Mouse (Mus musculus) adrenal gland, postnatal 4 days (tissue): ENCODE measurements at regions not wholly inside any gene's neighbourhood (a gene's known extent, or its start where the extent isn't known, plus 50 kb on each side); places are given as distances from the start of the nearest gene placed in this dataset.

Experiments used
- DNase-seq, 2 experiments: peaks; one replicate each; pipeline ENCODE4 v3.0.0; 2021 to 2022; ENCODE audit warnings: low spot score in 2 of 2, mixed read lengths in 2 of 2

- no peak for DNase-seq
Measured at GRCm38 (mm10) chr6:51701253-51702020, 177.7 kb downstream of the Snx10 start.

GRCm38 (mm10) chr6:51702456-51703171, 178.9 kb downstream of the Snx10 start:
- no peak for DNase-seq

GRCm38 (mm10) chr6:51708011-51708410, 184.3 kb downstream of the Snx10 start:
- no peak for DNase-seq

GRCm38 (mm10) chr6:51708668-51709339, 185.1 kb downstream of the Snx10 start:
- no peak for DNase-seq

GRCm38 (mm10) chr6:51709340-51710067, 185.8 kb downstream of the Snx10 start:
- no peak for DNase-seq

- no peak for DNase-seq
Measured at GRCm38 (mm10) chr6:51710153-51710552, 186.5 kb downstream of the Snx10 start.

- peak in 1 of 2 experiments; percentile 29 for DNase-seq
Measured at GRCm38 (mm10) chr6:51710926-51711615, 187.4 kb downstream of the Snx10 start.

- DNase-seq, result no peak
Measured at GRCm38 (mm10) chr6:51711616-51711970, 187.9 kb downstream of the Snx10 start.

- DNase-seq, result no peak
Measured at GRCm38 (mm10) chr6:51715158-51715840, 191.6 kb downstream of the Snx10 start.

GRCm38 (mm10) chr6:51717386-51717785, 193.7 kb downstream of the Snx10 start:
- no peak for DNase-seq

- no peak for DNase-seq
Measured at GRCm38 (mm10) chr6:51720705-51721104, 197.0 kb downstream of the Snx10 start.

GRCm38 (mm10) chr6:51723053-51723452, 199.4 kb downstream of the Snx10 start:
- no peak for DNase-seq

GRCm38 (mm10) chr6:51727191-51727590, 203.5 kb downstream of the Snx10 start:
- DNase-seq, result no peak

- no peak for DNase-seq
Measured at GRCm38 (mm10) chr6:51728816-51729562, 205.3 kb downstream of the Snx10 start.

GRCm38 (mm10) chr6:51730564-51731351, 207.1 kb downstream of the Snx10 start:
- DNase-seq, result no peak

GRCm38 (mm10) chr6:51732298-51732895, 208.7 kb downstream of the Snx10 start:
- no peak for DNase-seq

- no peak for DNase-seq
Measured at GRCm38 (mm10) chr6:51736051-51736450, 212.3 kb downstream of the Snx10 start.

- DNase-seq, result no peak
Measured at GRCm38 (mm10) chr6:51743105-51743660, 219.5 kb downstream of the Snx10 start.
